Mouse (Mus musculus) kidney, postnatal 10 days (tissue): ENCODE data around the gene Olfr582.

Experiments used
- DNase-seq: peaks from one replicate; pipeline ENCODE4 v3.0.0; 2021; ENCODE audit warnings: mixed read lengths

Olfr582 gene

GRCm38 (mm10) chr7:103037724-103038123 is at the start of gene Olfr582:
TSS of gene Olfr582 (plus strand) at chr7:103038024.
- no peak for DNase-seq

- DNase-seq = no peak
Measured at GRCm38 (mm10) chr7:102989224-102989623, 48.6 kb upstream of the Olfr582 start, which contains the start of gene Olfr578. TSS of gene Olfr578 (minus strand) at chr7:102989324.

DNA sequence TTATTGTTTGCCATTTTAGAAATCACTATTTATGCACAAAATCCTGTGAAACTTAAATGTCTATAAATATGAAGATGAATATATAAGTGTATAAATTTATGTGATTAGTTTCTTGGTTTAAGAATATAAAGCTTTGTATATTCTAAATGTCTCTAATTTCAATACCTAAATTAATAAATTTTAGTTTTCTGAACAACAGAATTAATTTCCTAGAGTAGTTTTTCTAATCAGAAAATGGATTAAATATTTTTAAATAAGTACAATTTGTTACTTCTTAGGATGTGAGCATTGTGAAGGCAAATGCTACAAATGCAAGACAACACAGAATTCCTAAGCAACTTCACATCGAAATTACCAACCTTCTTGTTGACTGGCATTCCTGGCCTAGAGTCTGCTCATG is 13.2 kb downstream of the Olfr582 start, which contains the start of gene Olfr583:
Olfr583 (plus strand) TSS at position 301 of the 400 bp plus-strand sequence.
- no peak for DNase-seq

DNA sequence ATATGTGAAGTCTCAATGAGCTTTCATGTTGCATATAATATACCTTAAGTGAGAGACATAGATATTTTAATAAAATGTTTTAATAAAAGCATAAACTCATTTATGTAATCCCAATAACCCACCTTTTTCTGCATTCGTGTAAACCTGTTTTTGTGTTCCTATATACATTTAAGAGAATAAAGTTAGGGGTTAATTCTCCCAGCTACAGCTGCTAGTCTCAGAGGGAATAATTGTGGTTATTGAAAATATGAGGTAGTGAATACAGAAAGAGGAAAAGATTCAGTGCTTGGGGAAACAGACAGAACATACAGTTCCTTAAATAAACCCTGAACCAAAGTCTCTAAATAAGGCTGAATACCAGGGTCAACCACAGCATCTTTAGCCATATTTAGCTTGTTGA is 43.8 kb downstream of the Olfr582 start, which contains the start of gene Olfr584:
Olfr584 (plus strand) TSS at position 301 of the 400 bp plus-strand sequence.
- DNase-seq = no peak
